Mouse (Mus musculus): Measurements from ENCODE around the gene Myh7b. TPM values are rescaled to one million over a fixed set of nuclear protein-coding genes. Genes with fewer than 3 reads are reported as not detected.

The Myh7b gene
- total and polyA plus RNA-seq, 3 experiments = 0.51 TPM; not detected in 2

DNA sequence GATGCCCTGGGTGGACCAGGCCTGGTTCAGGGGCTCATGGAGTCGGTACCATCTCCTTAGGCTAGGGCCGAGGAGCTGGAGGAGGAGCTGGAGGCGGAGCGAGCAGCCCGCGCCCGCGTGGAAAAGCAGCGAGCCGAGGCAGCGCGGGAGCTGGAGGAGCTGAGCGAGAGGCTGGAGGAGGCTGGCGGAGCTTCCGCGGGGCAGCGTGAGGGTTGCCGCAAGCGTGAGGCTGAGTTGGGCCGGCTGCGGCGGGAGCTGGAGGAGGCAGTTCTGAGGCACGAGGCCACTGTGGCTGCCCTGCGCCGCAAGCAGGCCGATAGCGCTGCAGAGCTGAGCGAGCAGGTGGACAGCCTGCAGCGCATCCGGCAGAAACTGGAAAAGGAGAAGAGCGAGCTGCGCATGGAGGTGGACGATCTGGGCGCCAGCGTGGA lies 18.2 kb downstream of the Myh7b start:
- no peak for TF ChIP-seq USF2 (conservative IDR thresholded peaks at IDR 0.05; ENCODE audit: low read depth, low read length)
- no peak for TF ChIP-seq ZC3H11A (IDR thresholded peaks at IDR 0.05; ENCODE audit: low read depth, low read length)
- no peak for TF ChIP-seq ELF1 (IDR thresholded peaks at IDR 0.05; ENCODE audit: low read depth, low read length)
- TF ChIP-seq PAX5 (IDR thresholded peaks at IDR 0.05; ENCODE audit: low read length) = no peak
- TF ChIP-seq E2F4 (IDR thresholded peaks at IDR 0.05; ENCODE audit: insufficient replicate concordance, low read depth, low read length) = no peak
- TF ChIP-seq ZNF384 (IDR thresholded peaks at IDR 0.05; ENCODE audit: low read depth, low read length) = no peak
- no peak for TF ChIP-seq MAX (IDR thresholded peaks at IDR 0.05; ENCODE audit: low read length)
- TF ChIP-seq POLR2A (IDR thresholded peaks at IDR 0.05; ENCODE audit: low read depth, low read length) = no peak
- Histone ChIP-seq H3K79me2 (replicated peaks; ENCODE audit: control insufficient read depth, extremely low read depth, insufficient read depth, poor library complexity, severe bottlenecking) (no peaks in the 10 kb centered on the region), H3K4me2 (ENCODE audit: insufficient read depth, low read depth, poor library complexity, severe bottlenecking) (no peak overlapping the region), H3K36me3 (replicated peaks in 1 of 2; ENCODE audit: control insufficient read depth in 1 of 2, insufficient read depth in 1 of 2, low read length in 1 of 2) (peaks cover 21 to 56% of the 10 kb centered on the region in 2 experiments), H3K9me3 (replicated peaks; ENCODE audit: low read length) (no peaks in the 10 kb centered on the region), H3K4me1 (ENCODE audit: control insufficient read depth in 1 of 2, insufficient read depth in 2 of 2) (0 out of 4 replicates have a peak, but pooled peaks cover 0 to 2% of the 10 kb centered on the region in 2 experiments), H3K27me3 (replicated peaks) (no peaks in the 10 kb centered on the region), H3K4me3 (replicated peaks in 1 of 3; ENCODE audit: low read depth in 2 of 3, low read length in 2 of 3, poor library complexity in 1 of 3) (no peak overlapping the region), H3K9ac (ENCODE audit: insufficient read depth, low read depth) (no peak overlapping the region), H3K27ac (ENCODE audit: insufficient read depth, low read depth) (no peak overlapping the region)
- in situ Hi-C loops (cut with MboI; ENCODE audit: low pct_ligation_motif_present, low pct_unique_long_range_greater_than_20kb, low sequenced_read_pairs) (no loop called here), dilution Hi-C loops (cut with MboI; ENCODE audit: extremely low pct_ligation_motif_present, extremely low pct_unique_long_range_greater_than_20kb, low sequenced_read_pairs) (no loop called here)
- DNase-seq (ENCODE audit: extremely low read depth) = no peak

DNA sequence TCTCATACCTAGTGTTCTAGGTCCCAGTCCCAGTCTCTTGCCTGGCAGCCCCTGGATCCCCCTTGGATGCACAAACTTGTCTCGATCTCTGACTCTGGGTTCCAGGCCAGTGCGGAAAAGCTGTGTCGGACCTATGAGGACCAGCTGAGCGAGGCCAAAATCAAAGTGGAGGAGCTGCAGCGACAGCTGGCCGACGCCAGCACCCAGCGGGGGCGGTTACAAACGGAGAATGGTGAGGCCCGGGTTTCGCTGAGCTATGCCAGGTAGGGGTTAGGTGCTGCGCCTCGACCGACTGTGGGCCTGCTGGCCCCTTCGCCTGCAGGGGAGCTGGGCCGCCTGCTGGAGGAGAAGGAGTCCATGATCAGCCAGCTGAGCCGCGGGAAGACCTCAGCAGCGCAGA lies 19.1 kb downstream of the Myh7b start:
- Histone ChIP-seq H3K4me3 (replicated peaks in 1 of 3; ENCODE audit: low read depth in 2 of 3, low read length in 2 of 3, poor library complexity in 1 of 3) (no peak overlapping the region), H3K36me3 (replicated peaks in 1 of 2; ENCODE audit: control insufficient read depth in 1 of 2, insufficient read depth in 1 of 2, low read length in 1 of 2) (peaks cover 30 to 65% of the 10 kb centered on the region in 2 experiments), H3K27ac (ENCODE audit: insufficient read depth, low read depth) (no peak overlapping the region), H3K9ac (ENCODE audit: insufficient read depth, low read depth) (no peak overlapping the region), H3K79me2 (replicated peaks; ENCODE audit: control insufficient read depth, extremely low read depth, insufficient read depth, poor library complexity, severe bottlenecking) (no peaks in the 10 kb centered on the region), H3K27me3 (replicated peaks) (no peaks in the 10 kb centered on the region), H3K4me1 (ENCODE audit: control insufficient read depth in 1 of 2, insufficient read depth in 2 of 2) (no peaks in the 10 kb centered on the region), H3K9me3 (replicated peaks; ENCODE audit: low read length) (no peaks in the 10 kb centered on the region), H3K4me2 (ENCODE audit: insufficient read depth, low read depth, poor library complexity, severe bottlenecking) (no peak overlapping the region)
- DNase-seq (ENCODE audit: extremely low read depth) = no peak
- dilution Hi-C loops (cut with MboI; ENCODE audit: extremely low pct_ligation_motif_present, extremely low pct_unique_long_range_greater_than_20kb, low sequenced_read_pairs) = no loop called here
- TF ChIP-seq ZNF384 (IDR thresholded peaks at IDR 0.05; ENCODE audit: low read depth, low read length) (no peak), MEF2A (IDR thresholded peaks at IDR 0.05; ENCODE audit: borderline replicate concordance, low read depth, low read length) (no peak), ETS1 (conservative IDR thresholded peaks at IDR 0.05; ENCODE audit: low read depth, low read length) (no peak), TCF12 (IDR thresholded peaks at IDR 0.05; ENCODE audit: low read depth, low read length) (no peak), JUN (IDR thresholded peaks at IDR 0.05; ENCODE audit: insufficient read depth, low read depth, low read length) (no peak), CHD2 (IDR thresholded peaks at IDR 0.05; ENCODE audit: low read length) (no peak), GABPA (IDR thresholded peaks at IDR 0.05; ENCODE audit: insufficient replicate concordance, low read depth, low read length) (no peak), MAFK (IDR thresholded peaks at IDR 0.05; ENCODE audit: insufficient replicate concordance, low read length) (no peak), NRF1 (IDR thresholded peaks at IDR 0.05; ENCODE audit: low read depth, low read length) (no peak), POLR2A (IDR thresholded peaks at IDR 0.05; ENCODE audit: low read depth, low read length) (no peak), IRF4 (IDR thresholded peaks at IDR 0.05; ENCODE audit: low read depth, low read length) (no peak), ZC3H11A (IDR thresholded peaks at IDR 0.05; ENCODE audit: low read depth, low read length) (no peak), SMC3 (IDR thresholded peaks at IDR 0.05; ENCODE audit: low read depth, low read length) (no peak), KAT2A (IDR thresholded peaks at IDR 0.05; ENCODE audit: insufficient replicate concordance, low read length) (no peak), SIN3A (IDR thresholded peaks at IDR 0.05; ENCODE audit: low read length) (no peak), E2F4 (IDR thresholded peaks at IDR 0.05; ENCODE audit: insufficient replicate concordance, low read depth, low read length) (no peak), USF1 (IDR thresholded peaks at IDR 0.05; ENCODE audit: low read depth, low read length) (no peak), HCFC1 (IDR thresholded peaks at IDR 0.05; ENCODE audit: low read depth, low read length) (no peak)
- in situ Hi-C loops (cut with MboI; ENCODE audit: low pct_ligation_motif_present, low pct_unique_long_range_greater_than_20kb, low sequenced_read_pairs) = no loop called here

Measured in CH12.LX (cell line).